Mouse (Mus musculus): ENCODE measurements around the gene Sbk3. TPM values are rescaled to one million over a fixed set of nuclear protein-coding genes. Genes with fewer than 3 reads are reported as not detected.
"Not testable (repeated sequence)": the region's sequence is repeated elsewhere in the genome, so short reads cannot be mapped to it uniquely, and the experiment has no call there.

Sbk3 gene
- polyA plus RNA-seq, 1 experiment from 2014 or later: not detected

DNA sequence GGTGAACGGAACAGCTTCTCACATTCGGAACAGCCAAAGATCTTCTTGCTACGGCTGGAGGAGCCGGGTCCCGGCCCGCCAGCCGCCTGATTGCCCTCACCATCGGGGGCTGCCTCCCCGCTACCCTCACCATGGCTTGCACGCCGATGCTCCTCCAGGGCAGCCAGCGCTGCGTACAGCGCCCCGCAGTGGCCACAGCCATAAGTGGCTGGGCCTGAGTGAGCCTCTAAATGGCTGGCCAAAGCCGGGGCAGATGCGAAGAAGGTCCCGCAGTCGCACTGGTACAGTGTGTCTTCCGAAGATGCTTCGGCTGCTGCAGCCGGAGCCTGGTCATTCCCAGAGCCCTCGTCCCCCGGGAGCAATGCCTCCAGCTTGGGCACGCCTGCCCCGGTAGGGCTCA, 37.3 kb upstream of the Sbk3 start:
- H3K4me1 ChIP-seq: 0 out of 2 replicates have a peak, but pooled peaks cover 9% of the 10 kb centered on the region
- no peaks in the 10 kb centered on the region for H3K9me3 ChIP-seq (replicated peaks)
- H3K27ac ChIP-seq: no peak overlapping the region
- no peaks in the 10 kb centered on the region for H3K27me3 ChIP-seq (ENCODE audit: low read depth, poor library complexity, severe bottlenecking)
- WGBS: 95% methylated on average over 26 of the region's 26 CpGs
- 0 out of 2 replicates have a peak overlapping the region, but pooled peaks have one; percentile 4 for H3K4me3 ChIP-seq
- peaks cover 73% of the 10 kb centered on the region for H3K36me3 ChIP-seq
- DNase-seq (ENCODE audit: low spot score): no peak

DNA sequence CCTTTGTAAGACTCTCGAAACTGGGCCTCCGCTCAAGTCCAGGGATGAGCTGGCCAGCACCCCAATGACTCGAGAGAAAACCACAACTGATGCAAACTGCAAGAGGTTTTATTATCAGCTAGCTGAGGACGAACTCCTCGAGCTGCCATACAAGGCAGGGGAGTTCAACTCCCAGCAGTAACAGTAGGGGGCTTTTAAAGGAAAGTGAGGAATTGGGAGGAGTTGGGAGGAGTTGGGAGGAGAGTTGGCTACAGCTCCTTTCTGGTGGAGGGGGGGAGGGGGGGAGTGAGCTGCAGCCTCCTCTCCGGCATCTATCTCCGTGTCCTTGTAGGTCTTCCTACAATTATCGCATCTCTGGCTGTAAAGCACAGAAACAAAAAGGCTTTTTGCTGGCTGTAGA, 31.9 kb upstream of the Sbk3 start:
- not testable (repeated sequence) for H3K9me3 ChIP-seq (replicated peaks); H3K27ac ChIP-seq; H3K4me3 ChIP-seq; DNase-seq (ENCODE audit: low spot score); H3K4me1 ChIP-seq; H3K27me3 ChIP-seq (ENCODE audit: low read depth, poor library complexity, severe bottlenecking)
- H3K36me3 ChIP-seq: peaks cover 19% of the 10 kb centered on the region
- WGBS: 75% methylated on average over 8 of the region's 8 CpGs

DNA sequence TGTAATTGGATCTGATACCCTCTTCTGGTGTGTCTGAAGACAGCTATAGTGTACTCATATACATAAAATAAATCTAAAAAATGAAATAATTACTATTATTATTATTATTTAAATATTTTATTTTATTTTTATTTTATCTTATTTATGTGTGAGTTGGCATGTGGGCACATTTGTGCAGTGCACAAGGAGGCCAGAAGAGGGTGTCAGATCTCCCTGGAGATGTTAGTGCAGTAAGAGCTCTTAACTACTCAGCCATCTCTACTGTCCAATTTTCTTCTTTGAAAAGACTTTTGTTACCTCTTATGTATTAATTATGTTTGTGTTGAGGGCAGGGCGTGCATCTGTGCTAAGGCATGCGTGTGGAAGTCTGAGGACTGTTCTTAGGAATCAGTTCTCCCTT, 28.9 kb upstream of the Sbk3 start:
- Histone ChIP-seq H3K27me3 (ENCODE audit: low read depth, poor library complexity, severe bottlenecking) (peaks cover 7% of the 10 kb centered on the region), H3K36me3 (no peaks in the 10 kb centered on the region), H3K9me3 (replicated peaks) (no peaks in the 10 kb centered on the region), H3K4me1 (peaks cover 21% of the 10 kb centered on the region), H3K27ac (no peak overlapping the region), H3K4me3 (no peak overlapping the region)
- no peak for DNase-seq (ENCODE audit: low spot score)
- WGBS: 75% methylated on average over 2 of the region's 2 CpGs

DNA sequence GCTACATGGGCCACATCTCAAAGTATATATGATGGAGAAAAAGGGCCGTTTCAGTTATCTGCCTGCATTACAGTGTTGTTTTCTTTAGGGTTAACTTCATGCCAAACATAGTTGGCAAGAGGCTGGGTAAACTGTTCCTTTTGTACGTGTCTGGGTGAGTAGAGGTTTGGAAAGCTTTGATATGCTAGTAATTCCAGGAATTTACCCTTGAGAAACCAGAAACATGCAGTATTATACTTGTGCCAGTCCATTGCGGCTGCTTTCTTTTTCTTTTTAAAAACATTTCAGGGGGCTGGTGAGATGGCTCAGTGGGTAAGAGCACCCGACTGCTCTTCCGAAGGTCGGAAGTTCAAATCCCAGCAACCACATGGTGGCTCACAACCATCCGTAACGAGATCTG, 26.0 kb upstream of the Sbk3 start:
- H3K36me3 ChIP-seq: peaks cover 27% of the 10 kb centered on the region
- no peak for DNase-seq (ENCODE audit: low spot score)
- 73% methylated on average over 8 of the region's 8 CpGs for WGBS
- no peak overlapping the region; the same call in 1 of the 2 replicates for H3K27ac ChIP-seq
- H3K9me3 ChIP-seq (replicated peaks): peaks cover 5% of the 10 kb centered on the region; the same call in 1 of the 2 replicates
- H3K4me1 ChIP-seq: peaks cover 31% of the 10 kb centered on the region
- peaks cover 36% of the 10 kb centered on the region for H3K27me3 ChIP-seq (ENCODE audit: low read depth, poor library complexity, severe bottlenecking)
- H3K4me3 ChIP-seq: peak overlapping the region; percentile 70

DNA sequence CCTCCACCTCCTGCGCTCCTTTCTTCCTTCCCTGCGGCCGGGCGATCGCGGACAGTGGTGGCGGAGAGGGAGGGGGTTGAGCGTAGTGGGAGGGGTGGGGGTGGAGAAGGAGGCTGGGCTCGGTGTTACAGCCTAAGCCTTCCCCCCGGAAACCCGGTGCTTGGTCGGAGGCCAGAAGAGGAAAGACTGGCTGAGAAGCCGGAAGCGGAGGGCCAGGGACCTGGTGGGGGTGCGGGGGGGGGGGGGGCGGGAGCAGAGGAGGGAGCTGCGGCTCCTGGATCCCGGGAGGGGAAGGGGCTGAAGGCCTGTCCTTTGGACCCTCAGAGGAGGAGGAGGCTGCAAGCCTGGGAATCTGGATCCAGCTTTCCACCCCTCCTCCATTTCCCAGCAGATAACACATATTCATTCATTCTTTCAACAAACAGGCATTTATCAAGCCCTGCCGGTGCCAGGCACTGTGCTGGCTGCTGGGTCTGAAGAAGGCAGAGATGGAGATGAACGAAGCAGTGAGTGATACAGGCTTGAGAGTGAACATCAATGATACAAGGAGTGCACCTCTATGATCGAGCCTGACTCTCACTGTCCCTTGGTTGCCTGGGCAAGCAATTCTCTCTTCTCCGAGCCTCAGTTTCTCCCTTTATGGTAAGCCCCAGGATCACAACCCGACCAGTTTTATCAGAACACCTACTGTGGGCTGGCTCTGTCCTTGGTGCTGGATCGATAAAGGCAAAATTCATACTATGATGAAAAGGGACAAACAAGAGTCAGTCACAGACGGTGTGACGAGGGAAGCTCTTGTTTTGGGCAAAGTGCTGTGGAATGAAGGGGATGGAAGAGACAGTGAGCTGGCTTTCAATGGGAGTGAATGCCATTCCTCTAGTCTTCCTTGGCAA, 25.3 kb upstream of the Sbk3 start, which contains the start of gene Zfp579:
TSS of gene Zfp579 (minus strand) at position 156 of the 893 bp plus-strand sequence.
- H3K4me1 ChIP-seq: peaks cover 31% of the 10 kb centered on the region
- WGBS: 8% methylated on average over 20 of the region's 26 CpGs
- peaks cover 36% of the 10 kb centered on the region for H3K27me3 ChIP-seq (ENCODE audit: low read depth, poor library complexity, severe bottlenecking)
- peaks cover 32% of the 10 kb centered on the region for H3K36me3 ChIP-seq
- DNase-seq (ENCODE audit: low spot score): peak; percentile 97
- peaks cover 5% of the 10 kb centered on the region; the same call in 1 of the 2 replicates for H3K9me3 ChIP-seq (replicated peaks)
- peak within 1 kb of the TSS; percentile 84 for H3K27ac ChIP-seq
- H3K4me3 ChIP-seq: peak within 1 kb of the TSS; percentile 70

DNA sequence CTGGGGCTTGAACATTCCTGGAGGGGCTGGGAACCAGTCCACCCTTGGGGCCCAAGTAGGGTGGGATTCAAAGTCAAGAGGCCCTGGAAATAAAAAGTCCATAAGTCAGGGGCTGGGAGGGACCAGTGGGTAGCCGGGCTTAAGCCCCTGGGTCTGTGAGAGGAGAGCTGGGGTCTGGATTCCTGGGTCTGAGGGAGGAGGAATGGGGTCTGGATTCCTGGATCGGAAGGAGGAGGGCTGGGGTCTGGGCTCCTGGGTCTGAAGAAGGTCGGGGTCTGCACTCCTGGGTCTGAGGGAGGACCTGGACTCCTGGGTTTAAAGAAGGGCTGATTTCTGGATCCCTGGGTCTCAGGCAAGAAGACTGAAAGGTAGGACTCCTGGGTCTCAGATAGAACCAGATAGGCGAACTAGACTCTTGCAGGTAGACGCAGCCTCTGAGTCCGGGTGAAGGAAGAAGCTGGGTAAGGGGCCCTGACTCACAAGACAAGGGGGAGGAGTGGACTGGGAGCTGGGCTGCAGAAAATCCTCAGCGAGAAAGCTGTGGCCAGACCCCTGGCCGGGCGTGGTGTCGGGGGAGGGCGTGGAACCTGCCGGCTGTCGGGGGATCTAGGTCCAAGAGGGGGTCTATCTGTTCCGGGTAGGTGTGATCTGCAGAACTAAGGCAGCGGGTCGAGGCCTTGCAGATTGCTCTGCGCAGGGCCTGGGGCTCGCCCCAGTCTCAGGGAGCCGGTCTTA, 24.5 kb upstream of the Sbk3 start:
- peaks cover 36% of the 10 kb centered on the region for H3K36me3 ChIP-seq
- WGBS: 7% methylated on average over 19 of the region's 19 CpGs
- peaks cover 31% of the 10 kb centered on the region for H3K4me1 ChIP-seq
- H3K27ac ChIP-seq: peak overlapping the region; percentile 84
- H3K27me3 ChIP-seq (ENCODE audit: low read depth, poor library complexity, severe bottlenecking): peaks cover 39% of the 10 kb centered on the region
- peaks cover 5% of the 10 kb centered on the region; the same call in 1 of the 2 replicates for H3K9me3 ChIP-seq (replicated peaks)
- peak overlapping the region; percentile 70 for H3K4me3 ChIP-seq
- DNase-seq (ENCODE audit: low spot score): no peak

DNA sequence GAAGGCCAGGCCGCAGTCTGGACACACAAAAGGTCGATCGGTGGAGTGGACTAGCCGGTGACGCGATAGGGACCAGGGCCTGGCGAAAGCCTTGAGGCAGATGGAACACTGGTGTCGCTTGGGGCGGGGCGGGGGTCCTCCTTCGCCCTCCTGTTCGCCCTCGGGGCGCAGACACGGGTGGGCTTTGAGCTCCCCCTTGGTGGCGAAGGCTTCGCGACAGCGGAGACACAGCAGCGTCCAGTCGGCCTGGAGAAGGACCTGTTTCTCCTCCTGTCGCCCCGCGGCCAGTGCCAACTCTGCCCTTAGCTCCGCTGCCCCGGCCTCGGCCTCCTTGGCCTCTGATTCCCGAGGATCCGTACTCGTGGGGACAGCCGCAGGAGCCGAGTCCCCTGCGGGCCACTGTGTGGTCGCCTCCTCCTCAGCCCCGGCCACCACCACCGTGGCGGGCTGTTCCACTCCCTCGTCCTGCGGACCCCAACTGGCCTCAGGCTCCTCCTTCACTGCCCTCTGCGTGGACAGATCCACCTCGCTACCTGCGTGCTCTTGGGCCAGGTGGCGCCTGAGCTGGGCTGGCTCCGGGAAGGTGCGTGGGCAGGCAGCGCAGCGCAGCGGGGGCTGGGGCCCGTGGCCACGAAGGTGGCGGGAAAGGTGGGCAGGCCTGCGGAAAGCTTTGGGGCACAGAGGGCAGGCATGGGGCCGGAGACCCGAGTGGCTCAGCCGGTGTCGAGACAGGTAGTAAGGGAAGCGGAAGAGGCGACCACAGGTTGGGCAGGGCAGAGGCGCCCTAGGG, 23.2 kb upstream of the Sbk3 start:
- Histone ChIP-seq H3K4me1 (peaks cover 31% of the 10 kb centered on the region), H3K27me3 (ENCODE audit: low read depth, poor library complexity, severe bottlenecking) (peaks cover 39% of the 10 kb centered on the region), H3K36me3 (peaks cover 36% of the 10 kb centered on the region), H3K4me3 (peak overlapping the region; percentile 70), H3K27ac (no peak overlapping the region), H3K9me3 (replicated peaks) (peaks cover 5% of the 10 kb centered on the region; the same call in 1 of the 2 replicates)
- DNase-seq (ENCODE audit: low spot score): no peak
- WGBS: 45% methylated on average over 59 of the region's 59 CpGs

DNA sequence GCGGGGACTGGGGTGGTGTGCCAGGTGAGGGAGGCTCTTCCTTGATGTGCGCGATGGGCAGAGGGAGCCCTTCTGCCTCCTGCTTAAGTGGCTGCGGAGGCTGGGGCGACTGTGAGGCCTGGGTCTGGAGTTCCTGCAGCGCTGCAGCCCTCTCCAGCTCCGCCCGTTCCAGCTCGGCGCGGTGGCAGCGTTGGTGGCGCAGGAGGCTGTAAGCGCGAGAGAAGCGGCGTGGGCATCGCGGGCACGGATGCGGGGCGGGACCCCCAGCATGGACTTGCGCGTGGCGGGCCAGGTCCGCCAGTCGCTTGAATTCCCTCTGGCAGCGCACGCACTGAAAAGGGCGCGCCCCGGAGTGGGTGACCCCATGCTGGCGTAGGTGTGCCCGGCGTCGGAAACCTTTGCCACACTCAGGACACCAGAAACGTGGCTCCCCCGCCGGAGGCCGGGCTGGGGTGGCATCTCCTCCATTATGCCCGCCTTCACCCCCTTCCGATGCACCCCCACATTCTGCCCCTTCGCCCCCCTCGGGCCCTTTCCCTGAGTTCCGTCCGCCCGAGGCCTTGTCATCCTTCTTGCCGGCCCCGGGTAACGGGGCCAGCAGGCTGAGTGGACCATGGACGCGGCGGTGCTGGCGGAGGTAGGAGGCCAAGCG, 22.5 kb upstream of the Sbk3 start:
- Histone ChIP-seq H3K4me3 (peak overlapping the region; percentile 70), H3K9me3 (replicated peaks) (peaks cover 5% of the 10 kb centered on the region; the same call in 1 of the 2 replicates), H3K27ac (no peak overlapping the region), H3K36me3 (peaks cover 36% of the 10 kb centered on the region), H3K27me3 (ENCODE audit: low read depth, poor library complexity, severe bottlenecking) (peaks cover 39% of the 10 kb centered on the region), H3K4me1 (peaks cover 31% of the 10 kb centered on the region)
- 19% methylated on average over 55 of the region's 55 CpGs for WGBS
- no peak for DNase-seq (ENCODE audit: low spot score)

DNA sequence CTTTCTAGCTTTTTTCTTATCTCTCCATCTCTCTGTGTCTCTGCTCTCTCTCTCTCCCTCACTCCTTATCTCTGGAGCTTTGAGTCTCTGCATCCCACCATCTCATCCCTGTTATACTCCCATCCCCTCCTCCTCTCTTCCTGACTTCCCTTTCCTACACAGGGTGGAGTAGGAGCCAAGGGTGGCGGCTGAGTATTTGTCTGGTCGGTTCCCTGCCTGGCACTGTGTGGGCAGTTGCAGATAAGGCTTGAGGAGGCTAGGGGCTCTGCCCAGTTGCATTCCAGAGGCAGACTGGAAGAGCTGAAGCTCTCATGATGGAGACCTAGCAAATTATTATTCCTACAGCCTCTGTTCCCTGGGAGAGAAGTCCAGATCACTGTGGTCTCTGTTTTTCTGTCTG, 17.3 kb upstream of the Sbk3 start:
- H3K27ac ChIP-seq: no peak overlapping the region
- H3K4me1 ChIP-seq: peaks cover under 1% of the 10 kb centered on the region; the same call in 1 of the 2 replicates
- H3K4me3 ChIP-seq: no peak overlapping the region
- peaks cover 15% of the 10 kb centered on the region for H3K27me3 ChIP-seq (ENCODE audit: low read depth, poor library complexity, severe bottlenecking)
- 0 out of 2 replicates have a peak, but pooled peaks cover 2% of the 10 kb centered on the region for H3K9me3 ChIP-seq (replicated peaks)
- WGBS: 73% methylated on average over 2 of the region's 2 CpGs
- DNase-seq (ENCODE audit: low spot score): no peak
- peaks cover 20% of the 10 kb centered on the region for H3K36me3 ChIP-seq

DNA sequence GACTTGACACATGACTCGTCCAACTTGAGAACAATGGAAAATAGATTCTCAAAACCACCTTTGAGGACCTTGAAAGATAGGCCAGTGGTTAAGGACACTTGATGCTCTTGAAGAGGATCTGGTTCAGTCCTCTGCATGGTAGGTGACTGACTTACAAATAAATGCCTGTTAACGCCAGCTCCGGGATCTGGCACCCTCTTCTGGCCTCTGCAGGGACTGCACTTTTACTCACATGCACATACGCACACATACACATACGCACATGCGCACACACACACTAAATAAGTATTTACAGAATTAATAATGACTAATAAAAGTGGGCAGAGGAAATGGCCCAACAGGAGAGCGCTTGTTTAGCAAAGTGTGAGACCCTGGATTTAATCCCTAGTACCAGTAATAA, 5.9 kb upstream of the Sbk3 start:
- no peaks in the 10 kb centered on the region for H3K36me3 ChIP-seq
- H3K9me3 ChIP-seq (replicated peaks): no peaks in the 10 kb centered on the region
- 91% methylated on average over 7 of the region's 7 CpGs for WGBS
- peaks cover 3% of the 10 kb centered on the region; the same call in 1 of the 2 replicates for H3K4me1 ChIP-seq
- DNase-seq (ENCODE audit: low spot score): no peak
- no peak overlapping the region for H3K27ac ChIP-seq
- H3K4me3 ChIP-seq: no peak overlapping the region
- H3K27me3 ChIP-seq (ENCODE audit: low read depth, poor library complexity, severe bottlenecking): no peaks in the 10 kb centered on the region

DNA sequence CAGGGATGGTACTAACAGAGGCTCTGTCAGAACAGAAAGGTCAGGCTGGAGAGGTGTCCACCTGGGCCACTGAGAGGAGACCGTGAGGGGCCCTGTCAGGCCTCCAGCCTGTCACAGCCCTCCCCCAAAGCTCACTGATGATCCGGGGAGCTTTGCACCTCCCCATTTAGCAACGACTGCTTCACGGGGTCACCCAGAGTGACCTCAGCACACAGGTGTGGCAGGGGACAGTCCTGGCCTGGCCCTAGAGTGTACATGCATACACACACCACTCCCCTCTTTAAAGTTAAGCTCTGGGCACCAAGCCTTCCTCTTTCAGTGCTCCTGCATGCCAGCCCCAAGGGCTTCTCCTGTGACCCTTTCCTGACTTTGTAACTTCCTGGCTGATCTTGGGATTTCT, 4.5 kb upstream of the Sbk3 start:
- no peaks in the 10 kb centered on the region for H3K27me3 ChIP-seq (ENCODE audit: low read depth, poor library complexity, severe bottlenecking)
- H3K4me1 ChIP-seq: peaks cover 3% of the 10 kb centered on the region; the same call in 1 of the 2 replicates
- H3K9me3 ChIP-seq (replicated peaks): no peaks in the 10 kb centered on the region
- no peak for DNase-seq (ENCODE audit: low spot score)
- H3K4me3 ChIP-seq: no peak overlapping the region
- 56% methylated on average over 4 of the region's 4 CpGs for WGBS
- H3K27ac ChIP-seq: no peak overlapping the region
- no peaks in the 10 kb centered on the region for H3K36me3 ChIP-seq
